Mouse (Mus musculus) liver, adult 2 months (tissue): ENCODE measurements around the gene Ptgs1.

ENCODE experiments used
- CTCF ChIP-seq: fragments of 200-500 bp; IDR thresholded peaks from 2 replicates; pipeline ENCODE4 v1.5.1; 2011; ENCODE audit warnings: low read depth, low read length, control low read depth
- POLR2A ChIP-seq: fragments of 200-500 bp; IDR thresholded peaks from 2 replicates; pipeline ENCODE4 v1.6.1; 2011; ENCODE audit warnings: low read length, control low read depth; ENCODE audit not compliant: insufficient read depth; ENCODE audit errors: extremely low read depth

- TF ChIP-seq CTCF: no peak; the same call in 1 of the 2 replicates
- no peak for TF ChIP-seq POLR2A
These were observed 8.2 kb downstream of the Ptgs1 start for GRCm38 (mm10) chr2:36238467-36238866.
